22 mouse cellular contexts compared by ENCODE assay signal in genomic region chr13:54383531-54383930, GRCm38 (mm10). TPM values are rescaled to one million over a fixed set of nuclear protein-coding genes. Genes with fewer than 3 reads are reported as not detected.
"Had no signal": no experiment of that assay in that cellular context is flagged by ENCODE, and none has a peak within 500 bp of the region (broad histone marks: within the 10 kb centered on the region; RNA-seq: fewer than 3 reads in every experiment).

No protein-coding gene starts in this region.

- DNase-seq: kidney, postnatal 25 days; left cerebral cortex, postnatal 4 days; liver, postnatal 0 days; lung, embryonic 14.5 days; right cerebral cortex, adult 18-20 months; right cerebral cortex, postnatal 14 days; right cerebral cortex, postnatal 4 days; thymus, adult 2 months; thymus, postnatal 14 days; thymus, postnatal 4 days had no signal

- ATAC-seq: liver, postnatal 0 days; lung, postnatal 0 days had no signal

- H3K27ac ChIP-seq: kidney, postnatal 0 days; limb, embryonic 12.5 days; limb, embryonic 15.5 days; liver, embryonic 14.5 days; macrophage; midbrain, embryonic 12.5 days; neural tube, embryonic 12.5 days; neural tube, embryonic 15.5 days; stomach, postnatal 0 days had no signal

- H3K4me3 ChIP-seq: limb, embryonic 12.5 days; limb, embryonic 15.5 days; midbrain, embryonic 12.5 days; midbrain, embryonic 15.5 days; neural tube, embryonic 12.5 days; neural tube, embryonic 15.5 days had no signal

RNA-seq across cellular contexts. Expression of gene Cplx2, which starts 12.4 kb away (rescaled TPM):
- total RNA-seq: megakaryocyte, adult 5-6 weeks had no signal
